Mouse (Mus musculus): ENCODE measurements around the gene Dip2b.

Gene Dip2b

DNA sequence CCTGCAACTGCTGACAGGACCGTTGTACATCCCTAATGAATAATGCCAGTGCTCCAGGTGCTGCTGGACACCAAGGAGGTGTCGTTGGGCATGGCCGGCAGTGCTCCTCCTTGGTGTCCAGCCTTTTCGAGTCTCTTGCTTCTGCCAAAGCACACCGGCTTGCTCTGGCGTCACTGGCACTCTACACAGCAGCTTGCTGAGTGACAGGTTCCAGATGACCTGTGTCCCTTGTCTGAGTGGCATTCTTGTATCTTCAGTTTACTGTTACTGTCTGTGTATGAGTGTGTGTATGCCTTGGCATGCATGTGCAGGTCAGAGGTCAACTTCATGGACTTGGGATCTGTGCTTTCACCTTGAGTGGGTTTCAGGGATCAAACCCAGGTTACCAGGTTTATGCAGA lies 83.0 kb downstream of the Dip2b start:
- in situ Hi-C loops (cut with MboI; ENCODE audit: low sequenced_read_pairs), result no loop called here

DNA sequence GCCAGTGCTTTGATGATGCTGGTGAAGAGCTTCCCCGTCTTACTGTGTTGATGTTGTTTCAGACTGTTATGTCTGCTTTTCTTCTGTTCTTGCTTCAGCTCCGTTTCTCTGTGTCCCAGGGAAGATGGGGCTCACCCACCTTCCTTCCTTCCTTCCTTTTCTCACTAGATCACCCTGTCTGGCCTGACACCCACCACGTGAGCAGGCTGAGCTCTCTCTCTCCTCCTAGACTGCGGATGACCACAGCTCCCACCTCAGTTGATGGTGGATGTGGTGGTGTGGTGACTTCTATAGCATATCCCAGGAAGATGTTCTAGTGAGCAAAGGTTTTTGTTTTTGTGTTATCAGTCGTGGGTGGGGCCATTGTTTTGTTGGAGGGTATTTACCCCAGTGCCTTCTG lies 85.4 kb downstream of the Dip2b start:
- in situ Hi-C loops (cut with MboI; ENCODE audit: low sequenced_read_pairs), result no loop called here

DNA sequence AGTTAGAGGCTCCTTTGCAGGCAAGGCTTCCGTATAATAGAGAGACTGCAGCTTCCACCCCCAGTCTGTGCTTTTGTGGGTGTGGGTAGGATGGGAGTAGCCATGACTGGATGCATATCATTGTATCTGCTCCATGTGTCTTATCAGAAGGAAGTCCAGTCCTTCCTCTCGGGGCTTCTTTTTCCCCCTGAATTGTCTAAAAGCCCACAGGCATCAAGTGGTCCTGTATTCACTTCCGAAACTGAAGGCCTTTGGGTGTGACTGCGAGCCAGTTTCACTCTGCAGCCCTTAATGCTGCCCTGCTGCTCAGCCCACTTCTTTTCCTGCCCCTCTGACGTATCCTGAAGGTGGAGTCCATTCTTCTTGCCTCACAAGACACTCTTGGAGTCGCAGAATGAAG lies 86.8 kb downstream of the Dip2b start:
- in situ Hi-C loops (cut with MboI; ENCODE audit: low sequenced_read_pairs), result no loop called here

DNA sequence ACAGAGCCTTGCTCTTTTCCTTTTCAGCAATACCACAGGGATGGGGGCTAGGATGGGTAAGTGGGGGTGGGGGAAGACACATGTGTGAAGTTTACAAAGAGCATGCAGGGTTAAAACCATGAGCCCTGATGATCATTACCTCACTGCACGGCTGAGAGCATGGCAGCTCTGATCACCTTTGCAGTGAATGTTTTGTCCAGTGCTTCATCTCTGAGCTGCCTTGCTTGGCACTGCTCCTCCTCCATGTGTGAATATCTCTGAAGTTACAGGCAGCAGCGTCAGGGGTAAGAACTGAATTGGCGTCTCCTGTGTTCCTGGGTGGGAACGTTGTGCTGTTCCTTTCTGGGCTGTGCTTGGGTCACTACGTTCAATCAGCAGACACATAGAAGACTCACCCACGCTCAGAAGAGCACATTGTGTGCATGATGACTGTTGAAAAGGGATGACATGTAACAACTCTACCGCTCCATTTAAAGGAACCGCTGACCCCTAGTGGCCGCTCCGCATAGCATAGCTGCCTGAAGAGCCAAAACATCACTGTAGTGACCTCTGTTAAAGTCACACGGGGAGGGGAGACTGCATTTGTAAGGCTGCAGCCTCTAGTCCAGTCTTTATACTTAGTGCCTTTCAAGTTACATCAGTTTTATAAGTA lies 88.1 kb downstream of the Dip2b start:
- in situ Hi-C loops (cut with MboI; ENCODE audit: low sequenced_read_pairs), result no loop called here

DNA sequence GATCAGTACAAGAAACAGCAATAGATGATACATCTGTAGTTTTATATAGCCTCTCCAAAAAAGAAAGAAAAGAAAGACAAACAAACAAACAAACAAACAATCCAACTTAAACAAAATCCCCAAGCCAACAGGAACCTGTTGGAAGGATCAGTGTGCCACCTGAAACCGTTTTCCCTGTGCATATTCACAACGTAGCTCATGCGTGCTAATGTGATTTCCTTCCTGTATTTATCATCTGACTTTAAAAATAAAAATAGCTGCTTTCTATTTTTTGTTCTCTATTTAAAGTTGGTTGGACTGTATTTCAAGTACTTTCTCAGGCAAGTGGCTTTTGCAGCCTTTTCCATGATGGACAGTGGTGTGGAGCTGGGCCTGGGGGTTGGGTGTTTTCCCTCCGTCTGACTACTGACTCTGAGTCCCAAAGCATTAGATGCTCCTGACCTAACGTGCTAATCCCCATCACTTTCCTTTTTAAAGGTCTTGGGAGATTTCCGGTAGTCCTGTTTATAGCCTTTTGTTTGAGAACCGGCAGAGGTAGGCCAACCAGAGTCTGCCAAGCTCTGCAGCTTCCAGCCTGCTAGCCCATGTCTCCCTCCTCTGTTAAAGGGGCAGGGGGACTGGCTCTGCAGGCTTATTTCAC lies 90.8 kb downstream of the Dip2b start:
- in situ Hi-C loops (cut with MboI; ENCODE audit: low sequenced_read_pairs), result no loop called here

DNA sequence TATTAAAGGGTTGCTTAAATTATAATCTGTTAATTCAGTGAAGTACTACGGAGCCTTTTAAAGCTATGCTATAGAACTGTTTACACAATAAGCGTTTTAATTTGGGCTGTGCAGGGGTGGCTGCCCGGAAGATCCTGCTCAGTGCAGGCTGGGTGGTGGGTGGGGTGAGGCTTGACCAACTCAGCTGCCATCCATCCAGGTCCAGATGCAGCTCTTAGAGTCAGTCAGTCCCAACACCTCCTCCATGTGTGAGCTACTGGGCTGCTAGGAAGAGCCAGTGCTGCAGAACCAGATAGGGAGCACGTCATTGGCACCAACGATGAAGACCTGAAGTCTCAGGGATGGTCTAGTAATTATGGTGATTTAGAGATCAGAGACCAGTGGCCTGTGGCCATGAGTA lies 101.2 kb downstream of the Dip2b start:
- in situ Hi-C loops (cut with MboI; ENCODE audit: low sequenced_read_pairs), result no loop called here

DNA sequence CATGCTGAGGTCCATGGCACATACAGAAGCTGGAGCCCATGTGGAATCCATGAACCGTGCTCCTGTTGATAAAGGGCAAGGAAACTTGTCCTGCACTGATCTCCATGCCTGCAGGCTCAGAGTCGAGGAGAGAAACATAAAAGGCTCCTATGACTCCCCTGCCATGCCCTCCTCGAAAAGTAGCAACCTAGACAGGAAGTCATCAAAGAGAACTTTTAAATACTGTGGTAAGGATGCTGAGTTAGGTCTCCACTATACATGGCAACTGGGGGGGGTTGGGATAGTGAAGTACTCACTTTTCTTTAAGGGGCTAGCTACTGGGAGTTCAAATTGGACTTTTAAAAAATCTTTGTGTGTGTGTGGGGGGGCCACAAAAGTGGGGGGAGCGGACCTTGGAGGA lies 102.0 kb downstream of the Dip2b start:
- in situ Hi-C loops (cut with MboI; ENCODE audit: low sequenced_read_pairs), result no loop called here

DNA sequence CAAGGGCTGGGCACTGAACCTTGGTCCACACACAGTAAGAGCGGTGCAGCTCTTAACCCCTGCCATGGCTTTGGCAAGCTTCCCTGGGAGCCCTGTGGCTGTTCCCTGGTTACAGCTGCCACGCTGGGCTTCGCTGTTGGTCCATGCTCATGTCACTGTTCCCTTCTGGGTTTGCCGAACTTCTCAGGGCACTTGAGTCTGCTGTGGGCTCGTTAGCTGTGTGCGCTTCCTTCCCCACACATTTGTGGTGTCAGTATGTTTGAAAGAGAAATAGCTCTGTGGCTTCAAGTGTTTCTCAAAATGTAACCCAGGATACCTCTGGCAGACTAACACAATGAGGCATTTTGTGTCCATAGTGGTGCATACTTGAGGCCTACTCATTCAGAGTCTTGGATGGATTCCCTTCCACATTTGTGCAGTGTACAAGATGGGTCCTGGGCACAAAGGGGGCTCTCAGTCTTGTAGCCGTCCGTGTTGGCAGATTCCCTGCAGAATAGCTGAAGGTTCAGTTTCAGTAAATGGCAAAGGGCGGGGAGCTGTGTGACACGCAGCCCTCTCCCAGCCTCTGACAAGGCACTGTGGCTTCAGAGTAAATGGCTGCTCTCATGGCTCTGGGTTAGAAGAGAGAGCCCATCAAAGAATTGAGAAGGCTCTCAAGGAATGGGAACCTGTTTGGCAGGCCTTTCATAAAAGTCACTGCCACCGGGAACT lies 104.8 kb downstream of the Dip2b start:
- in situ Hi-C loops (cut with MboI; ENCODE audit: low sequenced_read_pairs), result no loop called here

DNA sequence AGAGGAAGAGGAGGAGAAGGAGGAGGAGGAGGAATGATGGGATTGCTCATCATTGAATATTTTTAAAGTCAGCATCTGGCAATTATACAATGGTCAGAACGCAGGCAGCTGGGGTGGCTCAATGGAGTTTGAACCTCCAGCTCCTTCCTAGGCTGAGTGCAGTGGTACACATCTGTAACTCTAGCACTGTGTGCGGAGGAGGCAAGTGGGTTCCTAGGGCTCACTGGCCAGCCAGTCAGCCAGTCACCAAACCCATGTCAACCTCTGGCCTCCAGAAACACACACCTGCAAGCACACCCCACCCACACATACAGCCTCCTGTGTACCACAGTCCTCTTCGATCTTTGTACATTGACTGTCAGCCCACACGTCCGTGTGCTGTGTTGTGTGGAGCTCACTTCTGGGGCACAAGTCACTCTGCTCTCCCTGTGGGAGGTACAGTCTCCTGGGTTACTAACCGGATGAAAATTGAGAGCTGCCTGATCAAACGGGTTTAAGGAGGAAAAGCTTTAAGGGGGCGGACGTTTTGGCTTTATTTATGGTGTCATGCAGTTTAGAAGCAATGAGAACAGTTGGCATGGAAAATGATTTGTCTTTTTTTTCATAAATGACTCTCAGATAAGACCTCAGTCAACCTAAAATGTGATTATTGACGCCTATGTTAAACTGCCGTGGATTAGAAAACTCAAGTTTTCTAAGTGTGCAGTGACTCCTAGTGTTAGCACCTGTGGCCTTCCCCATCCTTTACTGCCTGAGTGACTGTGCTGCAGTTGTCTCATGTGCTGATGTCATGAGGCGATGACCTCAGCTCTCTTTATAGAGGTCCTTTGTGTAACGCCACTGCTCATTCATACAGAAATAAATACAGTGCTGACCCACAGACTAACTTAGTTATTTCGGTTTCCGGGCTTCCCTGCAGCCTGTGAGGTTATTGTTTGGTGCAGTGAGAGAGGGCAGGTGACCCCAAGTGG lies 106.7 kb downstream of the Dip2b start:
- in situ Hi-C loops (cut with MboI; ENCODE audit: low sequenced_read_pairs), result no loop called here

DNA sequence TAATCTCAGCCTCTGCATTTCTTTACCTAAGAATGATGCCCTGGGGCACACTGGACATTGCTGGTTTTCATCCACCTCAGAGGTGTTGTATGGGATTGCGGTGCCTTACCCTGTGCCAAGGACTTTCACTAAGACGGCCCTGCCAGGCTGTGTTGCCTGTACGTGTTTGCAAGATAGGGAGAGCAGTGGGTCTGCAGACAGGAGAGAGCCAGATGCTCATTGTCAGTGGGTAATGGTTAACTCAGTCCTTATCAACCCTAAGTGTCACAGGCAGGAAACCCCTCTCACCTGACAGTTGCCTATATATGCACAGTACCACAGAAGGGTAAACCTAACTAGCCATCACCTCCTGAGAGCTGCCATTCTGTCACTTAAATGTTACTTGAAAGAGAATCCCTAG lies 107.5 kb downstream of the Dip2b start:
- in situ Hi-C loops (cut with MboI; ENCODE audit: low sequenced_read_pairs), result no loop called here

DNA sequence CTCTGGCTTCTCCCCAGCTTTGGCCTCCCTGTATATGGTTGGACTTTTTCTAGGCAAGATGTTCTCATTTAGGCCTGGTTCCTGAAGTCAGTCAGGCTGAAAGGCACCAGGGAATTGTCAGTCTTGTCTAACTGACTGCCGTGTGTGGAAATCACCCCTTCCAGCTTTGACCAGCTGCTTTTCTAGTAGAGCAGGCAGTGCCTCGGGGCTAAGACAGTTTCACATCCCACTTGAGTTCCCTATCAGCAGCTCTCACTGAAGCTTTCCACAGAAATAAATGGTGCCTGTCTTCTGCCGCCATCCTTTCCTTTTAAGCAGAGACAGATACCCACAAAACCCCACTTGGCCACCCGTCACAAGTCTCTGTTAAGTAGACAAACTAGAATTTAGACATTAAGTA lies 112.1 kb downstream of the Dip2b start:
- in situ Hi-C loops (cut with MboI; ENCODE audit: low sequenced_read_pairs), result no loop called here

DNA sequence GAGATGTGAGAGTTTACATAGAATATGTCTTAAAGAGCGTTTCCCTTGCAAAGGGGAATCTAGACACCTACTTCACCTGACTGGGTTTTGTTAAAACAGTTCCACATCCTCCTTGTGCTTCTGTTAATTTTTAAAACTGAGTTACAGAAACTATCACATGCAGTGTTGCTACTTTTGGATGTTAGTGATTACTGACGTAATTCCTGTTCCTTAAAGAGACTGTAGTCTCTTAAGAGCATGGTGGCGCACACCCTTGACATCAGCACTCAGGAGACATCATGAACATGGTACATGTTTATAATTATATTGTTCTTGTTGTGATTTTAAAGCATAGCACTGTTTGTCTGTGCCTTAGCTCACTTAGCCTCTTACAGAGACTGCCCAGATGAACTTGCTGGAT lies 113.9 kb downstream of the Dip2b start:
- in situ Hi-C loops (cut with MboI; ENCODE audit: low sequenced_read_pairs), result no loop called here

DNA sequence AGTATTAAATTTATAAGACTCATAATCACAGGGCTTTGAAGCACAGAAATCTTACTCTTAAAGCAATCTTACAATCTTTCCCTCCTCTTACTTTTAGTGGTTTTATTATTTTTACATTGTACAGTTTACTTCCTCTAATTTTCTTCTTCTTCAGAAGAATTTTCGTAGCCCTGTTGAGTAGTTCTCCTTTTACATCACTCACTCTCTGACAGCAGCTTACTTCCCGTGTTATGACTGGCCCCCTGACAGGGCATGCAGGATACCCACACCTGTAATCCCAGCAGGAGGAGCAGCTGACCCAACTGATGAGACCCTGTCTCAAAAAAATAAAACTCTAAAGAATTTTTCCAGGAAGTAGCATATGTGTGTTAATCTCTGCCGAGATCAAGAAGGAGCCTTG lies 114.6 kb downstream of the Dip2b start:
- in situ Hi-C loops (cut with MboI; ENCODE audit: low sequenced_read_pairs), result no loop called here

DNA sequence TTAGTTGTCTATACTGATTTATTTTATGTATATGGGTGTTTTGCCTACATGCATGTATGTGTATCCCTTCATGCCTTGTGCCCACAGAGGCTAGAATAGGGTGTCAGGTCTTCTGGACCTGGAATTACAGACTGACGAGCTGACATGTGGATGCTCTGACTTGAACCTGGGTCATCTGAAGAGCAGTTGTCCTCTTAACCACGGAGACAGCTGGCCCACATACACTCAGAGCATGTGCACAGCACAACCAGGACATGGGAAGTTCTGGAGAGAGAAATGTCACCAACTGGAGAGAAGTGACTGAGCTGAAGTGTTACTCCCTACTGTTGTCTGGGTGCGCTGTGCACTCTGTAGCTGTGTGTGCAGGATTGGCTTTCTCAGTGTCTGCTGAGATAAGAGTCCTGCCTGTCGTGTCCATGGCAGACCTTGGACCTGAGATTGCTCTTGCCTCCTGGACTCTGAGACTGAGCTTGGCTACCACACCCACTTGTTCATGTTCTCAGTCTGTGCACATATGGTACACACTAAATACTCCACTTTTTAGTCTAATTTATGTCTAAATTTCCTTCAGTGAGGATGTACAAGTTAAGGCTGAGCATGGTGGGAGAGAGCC lies 117.7 kb downstream of the Dip2b start:
- in situ Hi-C loops (cut with MboI; ENCODE audit: low sequenced_read_pairs), result no loop called here

DNA sequence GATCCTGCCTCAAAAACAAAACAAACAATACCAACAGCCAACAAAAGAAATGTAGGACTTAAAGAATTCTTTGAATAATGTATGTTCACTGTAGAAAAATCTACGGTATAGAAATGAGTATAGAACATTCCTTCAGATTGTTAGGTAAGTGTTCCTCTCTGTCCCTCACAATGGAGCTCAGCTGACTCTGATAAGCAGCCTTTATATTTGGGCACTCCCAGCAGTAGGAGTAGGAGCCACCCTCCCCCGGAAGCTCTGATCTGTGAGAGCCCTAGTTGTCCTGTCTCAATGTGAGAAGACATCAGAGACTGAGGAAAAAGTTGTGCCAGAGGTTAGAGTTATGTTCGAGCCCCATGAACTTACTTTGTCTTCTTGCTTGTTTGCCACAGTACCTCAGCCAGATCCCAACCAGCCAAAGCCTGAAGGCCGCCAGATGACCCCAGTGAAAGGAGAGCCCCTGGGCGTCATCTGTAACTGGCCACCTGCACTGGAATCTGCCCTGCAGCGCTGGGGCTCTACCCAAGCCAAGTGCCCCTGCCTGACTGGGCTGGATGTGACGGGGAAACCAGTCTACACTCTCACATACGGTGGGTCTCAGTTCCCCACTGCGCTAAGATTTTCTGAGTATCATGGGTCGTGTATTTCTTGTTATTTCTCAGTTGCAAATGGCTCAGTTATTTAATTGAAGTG lies 118.5 kb downstream of the Dip2b start:
- in situ Hi-C loops (cut with MboI; ENCODE audit: low sequenced_read_pairs), result no loop called here

DNA sequence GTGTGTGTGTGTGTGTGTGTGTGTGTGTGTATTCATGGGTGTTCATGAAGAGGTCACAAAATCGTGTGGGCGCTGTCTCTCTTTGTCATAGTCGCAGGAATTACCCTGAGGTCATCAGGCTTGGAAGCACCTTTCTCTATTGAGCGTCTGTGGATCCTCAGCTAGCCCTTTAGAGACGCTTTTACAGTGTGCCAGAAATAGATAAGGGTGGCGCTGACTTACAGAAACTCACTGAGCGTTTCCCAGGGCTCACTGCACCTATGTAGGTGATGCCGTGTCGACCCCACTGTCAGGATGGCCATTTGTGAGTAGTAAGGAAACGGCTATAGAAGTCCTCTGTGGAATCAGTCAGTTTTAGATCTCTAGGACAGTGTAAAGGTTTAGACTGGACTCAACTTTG lies 120.5 kb downstream of the Dip2b start:
- in situ Hi-C loops (cut with MboI; ENCODE audit: low sequenced_read_pairs), result no loop called here

DNA sequence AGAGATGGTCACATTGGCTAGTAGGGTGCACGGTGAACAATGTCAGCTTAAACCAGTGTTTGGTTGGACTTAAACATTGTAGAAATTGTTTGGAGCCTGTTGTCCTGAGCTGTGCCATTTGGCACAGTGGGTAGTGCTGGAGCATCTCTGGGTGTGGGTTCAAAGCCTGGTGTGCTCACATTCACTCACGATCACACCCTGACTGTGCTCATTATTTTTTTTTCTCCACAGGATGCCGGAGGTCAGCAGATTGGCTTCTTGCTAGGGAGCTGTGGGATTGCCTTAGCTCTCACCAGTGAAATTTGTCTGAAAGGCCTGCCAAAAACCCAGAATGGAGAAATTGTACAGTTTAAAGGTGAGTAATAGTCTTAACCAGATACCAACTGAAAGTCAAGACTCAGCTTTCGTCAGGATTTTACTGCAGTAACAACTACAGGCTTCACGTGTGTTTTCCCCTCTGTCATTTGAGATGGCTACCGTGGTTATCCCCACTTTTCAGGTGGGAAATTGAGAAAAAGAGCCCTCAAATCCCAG lies 123.3 kb downstream of the Dip2b start:
- in situ Hi-C loops (cut with MboI; ENCODE audit: low sequenced_read_pairs), result no loop called here

DNA sequence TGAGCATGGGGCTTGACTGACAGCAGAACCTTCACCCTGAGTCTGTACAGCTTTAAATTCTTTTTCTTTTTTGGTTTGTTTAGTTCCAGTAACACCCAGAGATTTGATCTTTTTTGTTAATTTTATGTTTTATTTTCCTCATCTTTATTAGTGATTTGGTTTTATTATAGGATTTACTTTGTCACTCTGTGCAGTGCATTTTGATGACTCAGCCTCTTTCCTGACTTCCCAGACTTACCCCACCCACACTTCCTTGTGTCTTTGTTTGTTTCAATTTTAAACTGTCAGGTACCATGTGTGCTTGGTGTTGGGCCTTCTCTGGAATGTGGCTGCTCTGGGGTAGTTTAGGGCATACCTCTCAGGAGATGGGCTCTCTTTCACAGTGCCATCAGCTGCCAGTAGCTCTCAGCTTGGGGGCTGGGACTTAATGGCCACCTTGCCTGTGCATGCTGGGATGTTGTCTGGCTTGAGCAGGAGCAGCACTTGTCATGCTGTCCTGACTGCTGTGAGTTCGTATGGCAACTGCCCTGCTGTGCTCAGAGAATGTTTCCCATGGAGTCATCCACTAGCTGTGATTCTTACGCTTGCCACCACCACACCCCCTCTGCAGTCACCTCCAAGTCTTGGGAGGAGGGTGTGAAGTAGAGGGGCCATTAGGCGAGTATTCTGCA lies 125.1 kb downstream of the Dip2b start:
- in situ Hi-C loops (cut with MboI; ENCODE audit: low sequenced_read_pairs), result no loop called here

DNA sequence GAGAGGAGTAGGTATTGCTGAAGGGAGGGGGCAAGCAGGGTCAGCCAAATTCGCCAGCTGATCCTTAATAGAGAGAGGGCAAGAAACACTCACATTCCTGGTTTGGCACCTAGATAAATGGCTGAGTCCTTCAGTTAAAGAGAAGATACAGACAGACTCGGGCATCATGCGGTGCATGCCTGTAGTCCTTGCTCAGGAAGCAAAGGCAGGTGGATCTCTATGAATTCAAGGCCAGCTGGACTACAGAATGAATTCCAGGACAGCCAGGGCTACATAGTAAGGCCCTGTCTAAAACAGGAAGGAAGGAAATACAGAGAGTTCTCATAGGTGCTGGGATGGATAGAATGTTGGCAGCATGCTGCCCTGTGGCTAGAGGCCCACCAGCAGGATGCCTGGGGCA lies 128.0 kb downstream of the Dip2b start:
- in situ Hi-C loops (cut with MboI; ENCODE audit: low sequenced_read_pairs), result no loop called here
